Mouse (Mus musculus) spleen, adult 2 months (tissue): ENCODE data around the gene Dnajc9. TPM values are rescaled to one million over a fixed set of nuclear protein-coding genes. Genes with fewer than 3 reads are reported as not detected.

Experiments
- DNase-seq, 2 experiments: peaks; one replicate each; pipeline versions ENCODE4 v3.0.0 to v3.0.0-alpha.2; 2012 to 2021; ENCODE audit warnings: low spot score in 2 of 2, low read depth in 1 of 2
- H3K27ac ChIP-seq: fragments of 200-500 bp; 2 replicates; pipeline ENCODE4 v1.5.1; 2012; ENCODE audit warnings: low read length, inconsistent platforms; ENCODE audit not compliant: insufficient read depth
- H3K27me3 ChIP-seq: fragments of 200-500 bp; 2 replicates; pipeline ENCODE4 v1.6.1; 2012; ENCODE audit warnings: mild to moderate bottlenecking, moderate library complexity, low read length, inconsistent platforms; ENCODE audit not compliant: control insufficient read depth, insufficient read depth
- H3K36me3 ChIP-seq: fragments of 200-500 bp; 2 replicates; pipeline ENCODE4 v1.6.1; 2012; ENCODE audit warnings: mild to moderate bottlenecking, low read length, inconsistent platforms; ENCODE audit not compliant: control insufficient read depth, insufficient read depth
- H3K4me1 ChIP-seq: fragments of 200-500 bp; 2 replicates; pipeline ENCODE4 v1.6.1; 2011; ENCODE audit warnings: inconsistent platforms; ENCODE audit not compliant: control insufficient read depth, insufficient read depth, insufficient read length
- H3K4me3 ChIP-seq: fragments of 200-500 bp; 2 replicates; pipeline ENCODE4 v1.5.1; 2011; ENCODE audit warnings: mild to moderate bottlenecking, inconsistent platforms; ENCODE audit not compliant: insufficient read depth, insufficient read length; ENCODE audit errors: extremely low read depth
- CTCF ChIP-seq: fragments of 200-500 bp; IDR thresholded peaks from 2 replicates; pipeline ENCODE4 v1.5.1; 2011; ENCODE audit warnings: mild to moderate bottlenecking, inconsistent platforms; ENCODE audit not compliant: insufficient read depth, insufficient read length, insufficient replicate concordance; ENCODE audit errors: extremely low read depth
- POLR2A ChIP-seq: fragments of 200-500 bp; IDR thresholded peaks from 2 replicates; pipeline ENCODE4 v1.6.1; 2011; ENCODE audit warnings: low read depth, low read length, inconsistent platforms
- WGBS: fragments of 180-500 bp; shearing (Covaris S2); methylation state at CpG from one replicate; pipeline ENCODE4 v1.1.7; 2018; 5-methylcytosine and 5-hydroxymethylcytosine counted together
- polyA plus RNA-seq: library from polyadenylated mRNA; depleted of rRNA; stranded (reverse); fragments of >200 nt; gene quantifications from 2 replicates; pipeline ENCODE4 v1.2.3, GENCODE M21; 2012

The Dnajc9 gene
- polyA plus RNA-seq, 1 experiment: 50.8 TPM

GRCm38 (mm10) chr14:20368271-20368670 is 20.4 kb downstream of the Dnajc9 start:
- no peak for TF ChIP-seq CTCF
- TF ChIP-seq POLR2A: no peak
- no peak overlapping the region for H3K27ac ChIP-seq
- no peak for DNase-seq
- WGBS: 94% methylated on average over 3 of the region's 3 CpGs
- H3K36me3 ChIP-seq: peaks cover 7% of the 10 kb centered on the region
- H3K4me1 ChIP-seq: peaks cover 7% of the 10 kb centered on the region
- H3K4me3 ChIP-seq: no peak overlapping the region
- H3K27me3 ChIP-seq: no peaks in the 10 kb centered on the region

DNA sequence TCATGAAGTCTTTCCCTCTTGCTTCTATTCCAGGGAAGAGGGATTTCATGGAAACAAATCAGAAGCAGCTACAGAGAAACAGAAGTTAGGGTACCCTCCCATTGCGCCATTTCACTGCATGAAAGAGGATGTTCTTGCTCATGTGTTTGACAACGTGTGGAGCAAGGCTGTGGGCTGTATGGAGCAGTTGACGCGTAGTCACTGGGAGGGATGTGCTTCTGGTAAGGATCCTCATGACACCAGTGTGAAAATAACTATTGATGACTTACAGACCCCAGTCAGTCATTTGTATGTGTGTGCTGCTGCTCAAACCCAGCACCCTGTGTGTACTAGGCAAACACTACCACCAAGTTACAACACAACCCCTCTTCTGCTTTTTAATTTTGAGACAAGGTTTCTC is 25.5 kb downstream of the Dnajc9 start:
- no peak overlapping the region for H3K4me3 ChIP-seq
- no peak for DNase-seq
- TF ChIP-seq CTCF (no peak), POLR2A (no peak)

GRCm38 (mm10) chr14:20347991-20348541 is 40.6 kb downstream of the Dnajc9 start, which contains the start of the genes Ecd and Fam149b:
Gene Ecd (minus strand): TSS chr14:20348121.
Gene Fam149b (plus strand): TSS chr14:20348162.
- Histone ChIP-seq H3K4me3 (peak within 1 kb of the TSS; percentile 89), H3K27ac (peak within 1 kb of the TSS; percentile 85), H3K27me3 (no peaks in the 10 kb centered on the region), H3K4me1 (no peaks in the 10 kb centered on the region), H3K36me3 (peaks cover 2% of the 10 kb centered on the region; the same call in 1 of the 2 replicates)
- peak; percentile 35 for TF ChIP-seq POLR2A
- peak; percentile 68; the same call in 1 of the 2 replicates for TF ChIP-seq CTCF
- WGBS: 1% methylated on average over 42 of the region's 42 CpGs
- DNase-seq: peak; percentile 85 to 95

More for the DNA sequence above, 25.5 kb downstream of the Dnajc9 start:
- no peak overlapping the region for H3K27ac ChIP-seq
- peaks cover 19% of the 10 kb centered on the region for H3K36me3 ChIP-seq
- 94% methylated on average over 4 of the region's 4 CpGs for WGBS
- no peaks in the 10 kb centered on the region for H3K4me1 ChIP-seq
- H3K27me3 ChIP-seq: no peaks in the 10 kb centered on the region

GRCm38 (mm10) chr14:20347441-20347990 is 41.2 kb downstream of the Dnajc9 start:
- Histone ChIP-seq H3K36me3 (peaks cover 3% of the 10 kb centered on the region; the same call in 1 of the 2 replicates), H3K4me3 (peak overlapping the region; percentile 89), H3K27me3 (no peaks in the 10 kb centered on the region), H3K27ac (peak overlapping the region; percentile 85), H3K4me1 (no peaks in the 10 kb centered on the region)
- 2% methylated on average over 15 of the region's 15 CpGs for WGBS
- no peak for DNase-seq
- no peak for TF ChIP-seq POLR2A
- TF ChIP-seq CTCF: no peak

DNA sequence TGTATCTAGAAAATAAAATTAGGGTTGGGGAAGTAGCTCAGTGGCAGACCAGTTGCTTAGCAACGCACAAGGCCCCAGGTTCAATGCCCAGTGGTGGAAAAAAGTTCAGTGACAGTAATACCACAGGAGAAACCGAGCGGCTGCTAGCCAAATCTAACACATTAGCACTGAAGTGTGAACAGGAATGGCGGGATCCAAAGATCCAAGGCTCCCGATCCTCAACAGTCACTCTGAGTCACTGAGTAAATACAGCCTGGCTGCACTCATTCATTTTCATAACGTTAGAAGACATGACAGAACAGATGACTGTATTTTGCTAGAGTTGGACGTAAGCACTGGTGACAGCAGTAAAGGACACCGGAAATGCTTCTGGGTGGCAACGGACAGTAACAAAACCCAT is 42.8 kb downstream of the Dnajc9 start:
- Histone ChIP-seq H3K36me3 (peaks cover 2% of the 10 kb centered on the region; the same call in 1 of the 2 replicates), H3K27ac (no peak overlapping the region), H3K27me3 (no peaks in the 10 kb centered on the region), H3K4me1 (no peaks in the 10 kb centered on the region; the same call in 1 of the 2 replicates), H3K4me3 (no peak overlapping the region)
- TF ChIP-seq CTCF: no peak
- TF ChIP-seq POLR2A: no peak
- 94% methylated on average over 9 of the region's 9 CpGs for WGBS
- DNase-seq: no peak

GRCm38 (mm10) chr14:20340866-20341265 is 47.8 kb downstream of the Dnajc9 start:
- H3K27me3 ChIP-seq: no peaks in the 10 kb centered on the region
- H3K27ac ChIP-seq: no peak overlapping the region
- H3K4me1 ChIP-seq: no peaks in the 10 kb centered on the region; the same call in 1 of the 2 replicates
- no peak for DNase-seq
- TF ChIP-seq CTCF: no peak
- WGBS: 70% methylated on average over 7 of the region's 7 CpGs
- H3K36me3 ChIP-seq: peaks cover 10% of the 10 kb centered on the region
- H3K4me3 ChIP-seq: peak overlapping the region; percentile 28; the same call in 1 of the 2 replicates

DNA sequence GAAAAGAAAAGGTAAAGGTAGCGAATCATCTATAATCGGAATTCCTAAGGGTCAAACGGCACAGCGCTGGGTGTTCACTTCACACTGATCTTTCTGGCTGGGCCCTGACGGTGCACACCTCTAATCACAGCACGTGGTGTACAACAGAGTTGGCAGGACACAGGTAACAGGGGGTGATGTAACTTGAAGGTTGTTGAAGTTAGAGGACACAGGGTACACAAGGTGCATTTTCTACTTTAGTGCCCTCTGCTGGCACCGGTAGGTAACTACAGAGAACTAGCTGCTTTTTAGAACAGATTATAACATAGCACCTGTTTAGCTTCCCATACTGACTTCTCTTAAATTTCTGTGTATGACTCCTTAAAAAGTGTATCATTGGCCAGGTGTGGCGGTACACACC is 48.6 kb downstream of the Dnajc9 start:
- WGBS: 90% methylated on average over 8 of the region's 8 CpGs
- peak; percentile 22 to 27 for DNase-seq

More for the DNA sequence above, 48.6 kb downstream of the Dnajc9 start:
- H3K36me3 ChIP-seq: peaks cover 13% of the 10 kb centered on the region
- no peak overlapping the region for H3K27ac ChIP-seq
- H3K4me1 ChIP-seq: no peaks in the 10 kb centered on the region; the same call in 1 of the 2 replicates
- TF ChIP-seq POLR2A (no peak), CTCF (no peak)
- no peak overlapping the region for H3K4me3 ChIP-seq
- H3K27me3 ChIP-seq: no peaks in the 10 kb centered on the region
